Mouse (Mus musculus): ENCODE data around the gene Kbtbd7. TPM values are rescaled to one million over a fixed set of nuclear protein-coding genes. Genes with fewer than 3 reads are reported as not detected.

Gene Kbtbd7
- polyA plus RNA-seq, 1 experiment from 2014 or later, result 15.2 TPM

GRCm38 (mm10) chr14:79460988-79461387 lies 34.7 kb downstream of the Kbtbd7 start:
- H3K9me3 ChIP-seq, result no peaks in the 10 kb centered on the region
- no peak overlapping the region for H3K4me3 ChIP-seq
- H3K4me2 ChIP-seq (replicated peaks), result no peak overlapping the region
- no peak overlapping the region for H3K9ac ChIP-seq
- no peaks in the 10 kb centered on the region for H3K4me1 ChIP-seq
- ATAC-seq (ENCODE audit: low FRiP score, low read depth), result no peak
- H3K27ac ChIP-seq, result no peak overlapping the region
- H3K36me3 ChIP-seq, result peaks cover 48% of the 10 kb centered on the region
- WGBS, result 94% methylated on average over 4 of the region's 4 CpGs
- H3K27me3 ChIP-seq, result no peaks in the 10 kb centered on the region

GRCm38 (mm10) chr14:79465623-79466022 lies 39.3 kb downstream of the Kbtbd7 start:
- 90% methylated on average over 1 of the region's 1 CpGs for WGBS
- Histone ChIP-seq H3K9ac (no peak overlapping the region), H3K36me3 (peaks cover 71% of the 10 kb centered on the region), H3K4me3 (no peak overlapping the region), H3K4me1 (no peaks in the 10 kb centered on the region), H3K27ac (no peak overlapping the region), H3K4me2 (replicated peaks) (no peak overlapping the region), H3K9me3 (no peaks in the 10 kb centered on the region), H3K27me3 (no peaks in the 10 kb centered on the region)
- no peak for ATAC-seq (ENCODE audit: low FRiP score, low read depth)

- Histone ChIP-seq H3K36me3 (peaks cover 74% of the 10 kb centered on the region), H3K4me1 (no peaks in the 10 kb centered on the region), H3K9ac (no peak overlapping the region), H3K27me3 (no peaks in the 10 kb centered on the region), H3K4me2 (replicated peaks) (no peak overlapping the region), H3K9me3 (no peaks in the 10 kb centered on the region), H3K27ac (no peak overlapping the region), H3K4me3 (no peak overlapping the region)
- 28% methylated on average over 3 of the region's 3 CpGs for WGBS
- ATAC-seq (ENCODE audit: low FRiP score, low read depth), result no peak
Measured at GRCm38 (mm10) chr14:79467621-79468020, 41.3 kb downstream of the Kbtbd7 start.

DNA sequence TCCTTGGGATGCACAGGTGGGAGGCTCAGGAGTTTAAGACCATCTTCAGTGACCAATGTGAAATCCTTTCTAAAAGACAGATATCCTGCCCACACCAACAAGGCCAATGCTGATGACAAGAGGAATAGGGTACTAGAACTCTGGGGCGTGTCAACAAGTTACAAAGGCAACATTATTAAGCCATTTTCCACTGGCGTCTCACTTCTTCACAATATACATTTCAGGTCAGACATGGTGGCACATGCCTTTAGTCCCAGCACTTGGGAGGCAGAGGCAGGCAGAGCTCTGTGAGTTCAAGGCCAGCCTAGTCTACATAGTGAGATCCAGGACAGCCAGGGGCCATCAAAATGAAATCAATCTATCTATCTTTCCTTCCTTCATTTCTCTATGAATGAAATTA lies 47.1 kb downstream of the Kbtbd7 start:
- Histone ChIP-seq H3K4me3 (no peak overlapping the region), H3K27me3 (no peaks in the 10 kb centered on the region), H3K9me3 (no peaks in the 10 kb centered on the region), H3K4me1 (no peaks in the 10 kb centered on the region), H3K4me2 (replicated peaks) (no peak overlapping the region), H3K27ac (no peak overlapping the region), H3K9ac (no peak overlapping the region), H3K36me3 (peaks cover 79% of the 10 kb centered on the region)
- 91% methylated on average over 2 of the region's 2 CpGs for WGBS
- no peak for ATAC-seq (ENCODE audit: low FRiP score, low read depth)

Other genes with a start within 250 kb of the Kbtbd7 start
- gene Zfp957, start 179.1 kb upstream of the Kbtbd7 start, polyA plus RNA-seq (2015; fragmentation: Nextera tagmentation; extraction: Ambion mirVana), result not detected in 2 replicates
- 58.6 and 58.7 TPM in 2 replicates for gene Rgcc, start 124.9 kb upstream of the Kbtbd7 start, polyA plus RNA-seq (2015; fragmentation: Nextera tagmentation; extraction: Ambion mirVana)
- 48.2 and 50.8 TPM in 2 replicates for gene Naa16, start 35.7 kb upstream of the Kbtbd7 start, polyA plus RNA-seq (2015; fragmentation: Nextera tagmentation; extraction: Ambion mirVana)
- gene Mtrf1, start 28.7 kb upstream of the Kbtbd7 start, polyA plus RNA-seq (2015; fragmentation: Nextera tagmentation; extraction: Ambion mirVana), result 10.3 and 10.4 TPM in 2 replicates
- gene Kbtbd6, start 25.3 kb downstream of the Kbtbd7 start, polyA plus RNA-seq (2015; fragmentation: Nextera tagmentation; extraction: Ambion mirVana), result 3.4 and 3.7 TPM in 2 replicates
- gene Elf1, start 54.7 kb downstream of the Kbtbd7 start, polyA plus RNA-seq (2015; fragmentation: Nextera tagmentation; extraction: Ambion mirVana), result 9.2 and 9.9 TPM in 2 replicates
- 48.5 and 49.5 TPM in 2 replicates for gene Wbp4, start 55.0 kb downstream of the Kbtbd7 start, polyA plus RNA-seq (2015; fragmentation: Nextera tagmentation; extraction: Ambion mirVana)
- 139 and 148 TPM in 2 replicates for gene Sugt1, start 161.2 kb downstream of the Kbtbd7 start, polyA plus RNA-seq (2015; fragmentation: Nextera tagmentation; extraction: Ambion mirVana)
- 189 and 200 TPM in 2 replicates for gene Cnmd, start 235.7 kb downstream of the Kbtbd7 start, polyA plus RNA-seq (2015; fragmentation: Nextera tagmentation; extraction: Ambion mirVana)

Data from limb, embryonic 13.5 days (tissue).